Mouse (Mus musculus): Measurements from ENCODE around the gene Hdac11. TPM values are rescaled to one million over a fixed set of nuclear protein-coding genes. Genes with fewer than 3 reads are reported as not detected.

Hdac11 gene
- total RNA-seq, 2 experiments from 2014 or later, result 130 to 142 TPM

GRCm38 (mm10) chr6:91162314-91162713, 5.8 kb downstream of the Hdac11 start:
- DNase-seq (ENCODE audit: low spot score in 2 of 2), result no peak
- intact Hi-C loops (cut with DNase I), result no loop called here

- intact Hi-C loops (cut with DNase I), result no loop called here
- no peak for DNase-seq (ENCODE audit: low spot score in 2 of 2)
Observed at GRCm38 (mm10) chr6:91163195-91163911, 6.9 kb downstream of the Hdac11 start.

DNA sequence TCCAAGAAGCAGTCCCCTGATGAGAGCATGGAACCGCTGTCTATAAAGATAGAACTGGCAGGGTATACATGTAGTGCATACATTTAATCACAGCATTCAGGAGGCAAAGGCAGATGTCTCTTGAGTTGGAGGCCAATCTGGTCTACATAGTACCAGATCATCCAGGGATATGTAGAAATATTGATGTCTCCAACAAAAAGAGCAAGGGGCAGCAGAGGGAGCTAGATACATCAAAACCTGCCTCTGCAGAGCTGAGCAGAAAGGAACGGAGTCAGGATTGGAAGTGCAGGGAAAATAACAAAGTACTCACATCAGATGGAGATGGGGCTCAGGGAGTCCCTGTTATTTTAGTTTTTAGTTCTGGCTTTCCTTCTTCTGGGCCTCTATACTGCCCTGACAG, 8.1 kb downstream of the Hdac11 start:
- DNase-seq (ENCODE audit: low spot score in 2 of 2), result peak in 1 of 2 experiments; percentile 58
- intact Hi-C loops (cut with DNase I), result loop anchor here (2.0 kb wide), 1 partner anchor 116 kb away; no protein-coding TSS in a partner anchor

GRCm38 (mm10) chr6:91165210-91165609, 8.7 kb downstream of the Hdac11 start:
- peak; percentile 87 to 88 for DNase-seq (ENCODE audit: low spot score in 2 of 2)
- intact Hi-C loops (cut with DNase I), result loop anchor here (2.0 to 5.0 kb wide), 2 partner anchors 116 to 247 kb away; partner anchors contain the start of gene Wnt7a

DNA sequence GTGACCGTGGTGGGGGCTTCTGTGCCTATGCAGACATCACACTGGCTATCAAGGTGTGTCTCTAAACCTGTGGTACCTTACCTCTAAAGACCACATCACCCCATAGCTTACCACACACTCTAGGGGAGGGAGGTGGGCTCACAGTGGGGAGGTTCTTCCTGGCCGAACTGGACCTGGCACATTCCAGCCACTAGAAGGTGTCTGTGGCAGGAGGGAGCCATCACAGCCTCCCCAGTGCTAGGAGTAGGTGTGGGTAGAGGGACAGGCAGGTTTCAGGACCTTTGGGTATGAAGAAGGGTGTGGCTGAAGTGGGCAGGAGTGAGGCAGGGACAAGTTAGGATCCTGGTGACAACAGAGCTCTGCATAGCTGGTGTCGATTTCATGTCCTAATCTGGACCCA, 11.4 kb downstream of the Hdac11 start:
- intact Hi-C loops (cut with DNase I), result loop anchor here (5.0 kb wide), 1 partner anchor 244 kb away; the partner anchor contains the start of gene Wnt7a

DNA sequence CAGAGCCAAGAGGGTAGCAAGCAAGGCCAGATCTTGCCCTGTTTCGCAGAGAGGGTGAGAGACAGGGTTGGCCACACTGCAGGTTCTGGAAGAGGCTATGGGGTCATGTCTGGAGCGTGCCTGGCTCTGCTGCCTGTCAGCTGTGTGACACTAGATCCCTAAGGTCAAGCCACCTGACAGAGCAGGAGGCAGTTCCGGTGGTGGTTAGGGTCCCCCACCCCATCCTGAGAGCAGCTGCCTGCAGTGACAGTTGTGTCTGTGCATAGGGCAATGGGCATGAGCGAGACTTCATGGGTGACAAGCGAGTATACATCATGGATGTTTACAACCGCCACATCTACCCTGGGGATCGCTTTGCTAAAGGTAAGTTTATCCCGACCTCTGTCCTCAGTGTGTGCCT, 12.7 kb downstream of the Hdac11 start:
- DNase-seq (ENCODE audit: low spot score in 2 of 2), result no peak
- intact Hi-C loops (cut with DNase I), result loop anchor here (5.0 kb wide), 1 partner anchor 243 kb away; the partner anchor contains the start of gene Wnt7a

More for the DNA sequence above, 11.4 kb downstream of the Hdac11 start:
- DNase-seq (ENCODE audit: low spot score in 2 of 2), result no peak

DNA sequence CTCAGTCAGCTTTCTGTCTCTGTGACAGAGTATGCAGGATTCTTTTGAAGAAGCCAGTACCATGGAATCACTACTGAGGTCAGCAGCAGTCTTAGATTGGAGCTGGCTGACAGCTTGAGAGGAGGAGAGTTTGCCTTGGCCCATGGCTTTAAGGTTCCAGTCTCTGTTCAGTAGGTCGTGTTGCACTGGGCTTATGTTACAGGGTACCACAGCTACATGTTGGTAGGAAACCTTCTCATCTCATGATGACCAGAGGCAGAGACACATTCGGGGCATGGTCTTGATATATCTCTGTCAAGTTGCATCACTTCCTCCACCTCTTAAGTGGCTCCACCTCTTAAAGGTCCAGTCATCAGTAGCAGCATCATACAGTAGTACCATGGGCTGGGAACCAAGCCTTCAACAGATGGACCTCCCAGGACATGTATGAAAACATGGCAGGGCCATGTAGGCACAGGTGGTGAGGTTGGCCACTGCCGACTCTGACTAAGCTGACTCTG, 15.0 kb downstream of the Hdac11 start:
- intact Hi-C loops (cut with DNase I), result no loop called here
- no peak for DNase-seq (ENCODE audit: low spot score in 2 of 2)

- intact Hi-C loops (cut with DNase I), result loop anchor here (2.0 kb wide), 1 partner anchor 106 kb away; no protein-coding TSS in a partner anchor
- no peak for DNase-seq (ENCODE audit: low spot score in 2 of 2)
Observed at GRCm38 (mm10) chr6:91172381-91172780, 15.9 kb downstream of the Hdac11 start.

- peak; percentile 66 to 67 for DNase-seq (ENCODE audit: low spot score in 2 of 2)
Observed at GRCm38 (mm10) chr6:91173221-91173880, 16.9 kb downstream of the Hdac11 start.

DNA sequence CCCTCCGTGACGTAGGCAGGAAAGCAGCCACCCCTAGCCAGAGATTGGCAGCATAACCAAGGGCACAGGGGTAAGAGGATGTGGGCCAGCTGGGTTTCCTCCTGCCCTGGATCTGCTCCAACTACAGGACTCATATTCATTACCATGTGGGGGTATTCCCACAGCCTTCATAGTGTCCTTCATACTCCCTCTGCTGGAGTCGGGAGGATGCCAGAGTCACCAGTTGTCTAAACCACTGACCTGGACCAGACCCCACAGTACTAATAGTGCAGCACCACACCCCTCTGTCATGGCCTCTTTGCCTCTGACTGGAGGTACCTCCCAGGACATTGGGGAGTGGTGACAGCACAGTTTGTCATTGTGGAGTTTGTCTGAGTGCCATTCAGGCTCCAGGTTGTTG, 17.7 kb downstream of the Hdac11 start:
- intact Hi-C loops (cut with DNase I), result no loop called here
- DNase-seq (ENCODE audit: low spot score in 2 of 2), result no peak

More at GRCm38 (mm10) chr6:91173221-91173880, 16.9 kb downstream of the Hdac11 start:
- intact Hi-C loops (cut with DNase I), result loop anchor here (2.0 kb wide), 1 partner anchor 105 kb away; no protein-coding TSS in a partner anchor

DNA sequence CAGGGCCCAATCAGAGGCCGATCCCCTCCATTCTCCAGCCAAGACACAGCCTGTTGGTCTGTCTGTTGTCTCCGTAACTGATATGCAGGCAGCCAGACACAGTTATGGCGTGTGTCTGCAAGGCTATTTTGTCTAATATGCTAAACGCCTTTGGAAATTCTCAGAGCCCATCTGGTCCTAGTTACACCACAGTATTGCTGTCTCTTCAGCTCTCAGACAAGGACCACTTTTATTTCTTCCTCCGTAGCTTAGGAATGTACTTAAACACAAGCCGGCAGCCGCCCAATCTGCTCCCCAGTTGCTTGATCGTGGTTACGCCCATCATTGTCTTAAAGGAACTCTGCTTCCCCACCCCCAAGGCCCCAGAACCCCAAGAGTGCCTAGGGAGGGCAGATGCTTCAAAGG, 24.3 kb downstream of the Hdac11 start:
- intact Hi-C loops (cut with DNase I), result no loop called here
- peak; percentile 36 to 55 for DNase-seq (ENCODE audit: low spot score in 2 of 2)

DNA sequence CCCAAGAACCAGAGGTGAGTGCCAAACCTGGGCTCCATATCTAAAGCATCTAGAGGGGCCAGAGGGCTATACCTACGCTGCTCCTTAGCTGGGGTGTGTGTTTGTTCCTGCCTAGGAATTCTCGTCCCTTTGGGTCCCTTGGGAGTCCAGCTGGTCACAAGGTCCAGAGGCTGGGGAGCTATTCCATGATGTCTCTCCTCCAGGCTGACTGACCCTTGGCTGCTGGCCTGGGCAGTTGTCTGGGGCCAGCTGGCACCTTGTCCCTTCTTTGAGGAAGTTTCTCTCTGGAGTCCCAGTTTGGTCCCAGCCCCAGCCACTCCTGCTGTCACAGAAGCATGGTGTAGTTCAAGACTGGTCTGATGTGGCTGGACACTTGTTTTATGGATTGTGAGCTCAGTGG, 24.9 kb downstream of the Hdac11 start:
- intact Hi-C loops (cut with DNase I), result no loop called here
- DNase-seq (ENCODE audit: low spot score in 2 of 2), result peak in 1 of 2 experiments; percentile 42

- DNase-seq (ENCODE audit: low spot score in 2 of 2), result no peak
- intact Hi-C loops (cut with DNase I), result no loop called here
Observed at GRCm38 (mm10) chr6:91182075-91182490, 25.6 kb downstream of the Hdac11 start.

GRCm38 (mm10) chr6:91183041-91183440, 26.6 kb downstream of the Hdac11 start:
- intact Hi-C loops (cut with DNase I), result no loop called here
- no peak for DNase-seq (ENCODE audit: low spot score in 2 of 2)

GRCm38 (mm10) chr6:91183980-91184379, 27.5 kb downstream of the Hdac11 start:
- no peak for DNase-seq (ENCODE audit: low spot score in 2 of 2)
- intact Hi-C loops (cut with DNase I), result no loop called here

DNA sequence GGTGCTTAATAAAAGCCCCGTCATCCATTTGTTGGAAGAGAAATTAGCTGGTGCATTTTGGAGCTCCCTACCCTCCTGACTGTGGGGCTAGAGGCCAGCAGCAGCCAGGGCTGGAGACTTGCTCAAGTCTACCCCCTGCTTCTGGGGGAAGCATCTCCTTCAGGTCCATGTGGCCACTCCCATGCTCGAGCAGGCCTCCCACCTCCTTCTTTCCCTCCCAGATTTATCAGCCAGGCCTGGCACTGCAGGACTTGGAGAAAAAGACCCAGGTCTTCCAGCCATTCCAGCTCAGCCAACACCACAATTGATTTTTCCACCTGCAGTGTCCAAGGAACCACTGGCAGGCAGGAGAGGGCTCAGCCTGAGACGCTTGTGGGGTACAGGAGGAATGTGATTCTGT, 28.3 kb downstream of the Hdac11 start:
- no peak for DNase-seq (ENCODE audit: low spot score in 2 of 2)
- intact Hi-C loops (cut with DNase I), result no loop called here

GRCm38 (mm10) chr6:91185502-91185901, 29.0 kb downstream of the Hdac11 start:
- DNase-seq (ENCODE audit: low spot score in 2 of 2), result no peak
- intact Hi-C loops (cut with DNase I), result no loop called here

- DNase-seq (ENCODE audit: low spot score in 2 of 2), result no peak
- intact Hi-C loops (cut with DNase I), result no loop called here
Observed at GRCm38 (mm10) chr6:91186161-91186931, 29.9 kb downstream of the Hdac11 start.

GRCm38 (mm10) chr6:91186934-91187333, 30.5 kb downstream of the Hdac11 start:
- intact Hi-C loops (cut with DNase I), result no loop called here
- no peak for DNase-seq (ENCODE audit: low spot score in 2 of 2)

GRCm38 (mm10) chr6:91187871-91188270, 31.4 kb downstream of the Hdac11 start:
- no peak for DNase-seq (ENCODE audit: low spot score in 2 of 2)
- intact Hi-C loops (cut with DNase I), result no loop called here
